Mouse (Mus musculus): ENCODE results near the gene Arf1.
"Not testable (repeated sequence)": the region's sequence is repeated elsewhere in the genome, so short reads cannot be mapped to it uniquely, and the experiment has no call there.

Arf1 gene

DNA sequence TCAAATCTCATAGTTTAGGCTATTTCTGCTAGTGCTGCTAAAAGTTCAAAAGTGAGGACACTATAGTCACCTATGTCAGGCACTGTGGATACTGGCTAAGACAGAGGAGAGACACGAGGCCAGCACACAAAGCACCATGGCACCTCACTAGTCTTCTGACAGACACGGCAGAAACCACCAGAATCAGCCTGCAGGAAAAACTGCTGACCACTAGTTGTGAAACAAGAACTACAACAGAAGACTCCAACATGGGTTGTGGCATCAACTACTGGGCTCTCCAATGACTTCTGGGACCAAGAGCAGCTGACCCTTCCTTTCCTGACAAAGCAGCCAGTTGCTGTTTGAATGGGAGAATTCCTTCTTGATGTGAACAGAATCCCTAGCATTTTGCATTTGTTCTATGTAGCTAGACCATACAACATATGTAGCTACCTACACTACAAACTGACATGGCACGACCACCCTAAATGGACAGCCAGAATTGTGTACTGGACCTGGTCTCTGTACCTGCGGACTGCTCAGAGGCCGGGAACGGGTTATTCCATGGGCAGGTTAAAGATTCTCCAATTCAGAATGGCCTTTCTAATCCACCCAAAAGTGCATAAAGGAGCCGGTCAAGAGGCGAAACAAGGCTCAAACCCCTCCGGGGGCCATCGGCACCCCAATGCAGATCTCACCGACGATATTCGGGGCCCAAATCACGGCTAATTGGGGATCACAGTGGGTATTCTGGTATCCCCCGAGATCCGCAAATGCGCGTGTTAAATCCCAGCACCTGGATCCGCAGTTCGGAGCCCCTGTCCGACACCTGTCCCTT, 1.1 kb downstream of the Arf1 start:
- DNase-seq (ENCODE audit: low spot score): no peak

DNA sequence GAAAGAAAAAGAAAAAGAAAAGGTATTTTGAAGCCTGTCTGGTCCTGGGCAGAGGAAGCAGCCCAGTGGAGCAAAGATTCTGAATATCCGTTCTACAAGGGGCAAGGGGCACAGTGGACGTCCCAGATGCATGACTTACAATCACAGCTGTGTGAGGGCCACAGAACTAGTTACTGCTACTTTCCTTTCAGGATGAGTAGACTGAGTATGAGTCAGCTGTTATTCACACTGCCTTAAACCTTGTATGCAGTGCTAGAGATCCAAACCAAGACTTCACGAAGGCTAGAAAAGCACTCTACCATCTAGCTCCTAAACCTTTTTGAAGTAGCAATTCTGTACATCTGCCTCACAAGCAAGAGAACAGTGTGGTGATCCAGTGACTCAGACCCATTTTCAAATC, 1.8 kb downstream of the Arf1 start:
- no peak for DNase-seq (ENCODE audit: low spot score)

DNA sequence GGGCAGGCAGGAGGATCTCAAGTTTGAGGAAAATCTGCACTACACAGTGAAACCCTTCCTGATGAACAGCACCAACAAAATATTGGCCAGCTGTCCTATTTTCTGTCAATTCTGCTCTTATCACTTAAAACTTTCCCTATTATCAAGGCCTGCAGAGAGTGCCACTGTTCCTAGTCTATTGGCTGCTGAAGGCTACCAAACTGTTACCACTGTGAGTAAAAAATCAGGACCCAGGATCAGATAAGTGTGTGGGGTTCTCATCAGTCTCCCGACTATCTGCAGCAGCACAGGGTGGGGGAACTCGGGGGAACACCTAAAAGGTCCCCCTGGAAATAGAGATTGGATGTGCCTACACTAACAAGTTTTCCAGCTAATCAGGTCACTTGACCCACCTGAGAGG, 2.9 kb downstream of the Arf1 start:
- no peak for DNase-seq (ENCODE audit: low spot score)

GRCm38 (mm10) chr11:59224470-59224869, 3.6 kb downstream of the Arf1 start:
- DNase-seq (ENCODE audit: low spot score): no peak

- no peak for DNase-seq (ENCODE audit: low spot score)
Measured at GRCm38 (mm10) chr11:59224025-59224424, 4.0 kb downstream of the Arf1 start.

DNA sequence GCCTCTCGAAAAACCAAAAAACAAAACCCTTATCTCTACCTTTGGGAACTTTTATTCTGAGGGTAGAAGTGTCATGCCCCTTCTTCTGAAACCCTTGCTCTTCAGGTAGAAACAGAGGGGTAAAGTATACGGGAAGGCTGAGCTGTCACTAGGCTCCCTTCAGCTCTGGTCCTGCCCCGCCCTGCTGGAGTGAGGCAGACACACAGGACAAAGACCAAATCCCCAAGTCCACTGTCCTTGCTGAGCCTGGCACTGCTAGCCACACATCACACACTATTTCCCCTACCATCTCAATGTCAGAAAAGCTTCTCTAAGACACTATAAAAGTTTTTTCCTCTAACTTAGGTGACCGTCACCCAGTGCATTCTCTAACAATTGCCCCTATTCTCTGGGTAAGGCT, 5.8 kb downstream of the Arf1 start:
- DNase-seq (ENCODE audit: low spot score): no peak

DNA sequence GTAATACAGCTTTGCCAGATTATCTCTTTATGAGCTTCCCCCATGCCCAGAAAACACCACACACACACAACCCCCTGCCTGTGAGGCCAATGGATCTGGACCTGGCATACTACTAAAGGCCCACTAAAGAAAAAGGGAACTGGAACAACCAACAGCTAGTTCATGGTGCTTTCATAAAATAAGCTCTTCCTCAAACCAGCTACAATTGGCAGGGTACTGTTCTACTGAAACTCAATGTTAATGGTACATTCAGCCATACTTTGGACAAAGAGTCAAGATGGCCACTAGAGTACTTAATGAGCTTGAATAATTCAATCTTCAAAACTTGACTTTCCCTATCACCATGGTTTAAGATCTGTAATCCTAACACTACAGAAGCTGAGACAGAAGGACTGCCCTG, 6.5 kb downstream of the Arf1 start:
- no peak for DNase-seq (ENCODE audit: low spot score)

DNA sequence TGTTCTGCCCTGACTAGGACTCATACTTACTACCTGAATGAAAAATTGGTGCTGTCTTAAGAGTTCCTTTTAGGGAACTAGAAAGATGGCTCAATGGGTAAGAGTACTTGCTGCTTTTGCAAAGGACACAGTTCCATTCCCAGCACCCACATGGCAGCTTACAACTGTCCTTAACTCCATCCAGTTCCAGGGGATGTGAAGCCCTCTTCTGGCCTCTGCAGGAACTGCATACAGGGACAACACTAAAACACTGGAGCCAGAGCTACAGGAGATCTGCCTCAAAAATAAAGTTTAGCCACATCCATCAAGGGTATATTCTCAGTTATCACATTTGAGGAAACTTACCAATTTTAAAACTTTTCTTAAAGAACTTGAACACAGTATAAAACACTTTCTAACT, 9.0 kb downstream of the Arf1 start:
- DNase-seq (ENCODE audit: low spot score): no peak

DNA sequence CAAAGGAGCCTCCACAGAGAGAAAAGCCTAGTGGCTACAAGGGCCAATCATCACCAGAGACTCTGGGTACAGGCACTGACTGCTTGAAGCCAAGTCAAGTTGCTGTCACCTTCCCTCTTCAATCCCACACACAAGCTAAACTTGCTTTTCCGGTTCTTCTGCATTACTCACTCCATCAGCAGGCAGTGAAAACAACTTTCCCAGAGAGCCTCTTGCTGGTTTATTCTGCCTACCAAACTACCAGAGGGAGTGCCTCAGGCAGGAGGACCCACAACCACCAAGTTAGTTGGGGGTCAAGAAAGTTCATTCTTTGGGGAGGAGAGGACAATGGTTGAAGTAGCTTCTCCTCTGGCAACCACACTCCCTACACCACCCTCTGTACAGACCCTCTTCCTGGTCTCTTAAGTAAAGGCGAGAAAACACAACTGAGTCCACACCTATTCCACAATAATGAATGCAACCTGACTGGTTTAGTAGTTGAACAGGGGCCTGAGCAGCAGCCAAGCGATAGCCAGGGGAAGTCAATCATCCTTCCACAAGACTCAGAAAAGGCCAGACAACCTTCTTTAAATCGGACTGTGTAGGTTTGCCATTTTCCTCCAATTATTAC, 9.6 kb downstream of the Arf1 start:
- DNase-seq (ENCODE audit: low spot score): no peak

DNA sequence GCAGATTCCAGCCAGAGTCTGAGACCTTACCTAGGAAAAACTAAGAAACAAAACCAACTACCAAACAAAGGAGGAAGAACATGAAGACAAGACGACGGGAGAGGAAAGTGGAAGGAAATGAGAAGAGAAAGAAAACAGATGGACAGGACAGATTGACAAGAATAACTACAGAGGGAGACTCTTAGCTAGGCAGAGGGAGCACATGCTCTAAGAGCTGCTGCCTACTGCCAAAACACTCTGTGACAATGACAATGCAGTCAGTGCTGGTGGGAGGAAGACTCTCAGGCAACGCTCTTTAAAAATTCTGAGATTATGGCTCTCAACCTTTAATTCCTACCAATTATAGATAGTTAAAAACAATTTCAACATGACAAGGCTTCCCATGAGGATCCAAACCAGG, 11.1 kb downstream of the Arf1 start:
- no peak for DNase-seq (ENCODE audit: low spot score)

DNA sequence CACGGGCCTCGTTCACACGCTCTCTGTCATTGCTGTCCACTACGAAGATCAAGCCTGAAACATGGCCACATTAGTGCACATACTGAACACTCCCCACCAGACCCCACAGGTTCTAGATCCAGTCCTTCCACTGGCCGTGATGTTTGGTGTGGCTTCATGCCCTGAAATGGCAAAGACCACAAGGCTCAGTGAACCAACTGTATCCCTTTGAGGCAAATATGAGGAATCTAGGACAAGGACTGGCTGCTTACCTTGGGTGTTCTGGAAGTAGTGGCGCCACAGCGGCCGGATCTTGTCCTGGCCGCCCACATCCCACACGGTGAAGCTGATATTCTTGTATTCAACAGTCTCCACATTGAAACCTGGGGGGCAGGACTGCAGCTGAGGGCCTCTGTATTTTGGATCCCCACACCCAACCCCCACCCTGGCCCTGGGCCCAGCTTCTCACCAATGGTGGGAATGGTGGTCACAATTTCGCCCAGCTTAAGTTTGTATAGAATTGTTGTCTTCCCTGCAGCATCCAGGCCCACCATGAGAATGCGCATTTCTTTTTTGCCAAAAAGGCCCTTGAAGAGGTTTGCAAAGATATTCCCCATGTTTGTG, 15.1 kb downstream of the Arf1 start:
- no peak for DNase-seq (ENCODE audit: low spot score)

GRCm38 (mm10) chr11:59212320-59212719, 15.8 kb downstream of the Arf1 start:
- not testable (repeated sequence) for DNase-seq (ENCODE audit: low spot score)

- not testable (repeated sequence) for DNase-seq (ENCODE audit: low spot score)
Measured at GRCm38 (mm10) chr11:59211561-59211960, 16.5 kb downstream of the Arf1 start.

DNA sequence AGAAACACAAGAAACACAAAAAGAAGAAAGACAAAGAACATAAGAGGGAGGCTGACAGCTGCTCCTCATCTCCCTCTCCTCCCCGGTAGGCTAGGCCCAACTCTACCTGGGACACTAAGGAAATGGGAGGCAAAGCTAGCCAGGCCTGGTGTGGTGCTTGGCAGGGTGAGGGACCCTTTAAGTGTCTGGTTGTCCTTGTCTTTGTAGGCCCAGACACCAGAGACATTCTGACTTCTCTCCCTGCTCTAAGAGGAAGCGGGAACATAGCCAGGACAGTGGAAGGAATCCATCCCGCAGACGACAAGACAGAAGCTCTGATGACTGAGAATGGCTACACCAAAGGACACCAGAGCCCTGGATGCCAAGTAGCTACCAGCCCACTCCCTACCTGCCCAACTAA, 18.1 kb downstream of the Arf1 start:
- DNase-seq (ENCODE audit: low spot score): no peak

GRCm38 (mm10) chr11:59209580-59209979, 18.5 kb downstream of the Arf1 start:
- DNase-seq (ENCODE audit: low spot score): no peak

GRCm38 (mm10) chr11:59209003-59209441, 19.0 kb downstream of the Arf1 start:
- DNase-seq (ENCODE audit: low spot score): peak; percentile 70

DNA sequence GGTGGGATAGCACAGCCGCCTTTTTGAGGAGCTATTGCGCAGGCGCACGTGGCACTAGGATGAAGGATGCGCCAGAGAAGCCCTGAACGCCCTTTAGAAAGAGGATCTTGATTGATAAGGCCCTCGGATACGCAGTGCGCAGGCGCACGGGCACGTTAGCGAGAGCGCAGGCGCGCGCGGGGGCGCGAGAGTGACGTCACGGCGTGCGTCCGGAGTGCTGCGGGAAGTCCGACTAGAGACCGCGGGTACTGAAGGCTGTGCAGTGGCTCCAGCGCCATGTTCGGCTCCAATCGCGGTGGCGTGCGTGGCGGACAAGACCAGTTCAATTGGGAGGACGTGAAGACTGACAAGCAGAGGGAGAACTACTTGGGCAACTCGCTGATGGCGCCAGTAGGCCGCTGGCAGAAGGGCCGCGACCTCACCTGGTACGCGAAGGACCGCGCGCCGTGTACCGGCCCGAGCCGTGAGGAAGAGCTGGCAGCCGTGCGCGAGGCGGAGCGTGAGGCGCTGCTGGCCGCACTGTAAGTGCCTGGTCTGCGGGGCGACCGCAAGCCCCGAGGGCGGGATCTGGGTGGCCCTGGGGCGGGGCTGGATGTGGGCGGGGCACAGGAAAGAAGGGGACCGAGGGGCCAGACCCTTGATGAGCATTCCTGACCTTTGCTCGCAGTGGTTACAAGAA, 19.8 kb downstream of the Arf1 start, which contains the start of gene 2310033P09Rik:
TSS of gene 2310033P09Rik (plus strand) at position 169 of the 679 bp plus-strand sequence.
- DNase-seq (ENCODE audit: low spot score): peak; percentile 89

- peak; percentile 85 for DNase-seq (ENCODE audit: low spot score)
Measured at GRCm38 (mm10) chr11:59202081-59202995, 25.7 kb downstream of the Arf1 start, which contains the start of gene Mrpl55. Gene Mrpl55 (plus strand): TSS chr11:59202486.

DNA sequence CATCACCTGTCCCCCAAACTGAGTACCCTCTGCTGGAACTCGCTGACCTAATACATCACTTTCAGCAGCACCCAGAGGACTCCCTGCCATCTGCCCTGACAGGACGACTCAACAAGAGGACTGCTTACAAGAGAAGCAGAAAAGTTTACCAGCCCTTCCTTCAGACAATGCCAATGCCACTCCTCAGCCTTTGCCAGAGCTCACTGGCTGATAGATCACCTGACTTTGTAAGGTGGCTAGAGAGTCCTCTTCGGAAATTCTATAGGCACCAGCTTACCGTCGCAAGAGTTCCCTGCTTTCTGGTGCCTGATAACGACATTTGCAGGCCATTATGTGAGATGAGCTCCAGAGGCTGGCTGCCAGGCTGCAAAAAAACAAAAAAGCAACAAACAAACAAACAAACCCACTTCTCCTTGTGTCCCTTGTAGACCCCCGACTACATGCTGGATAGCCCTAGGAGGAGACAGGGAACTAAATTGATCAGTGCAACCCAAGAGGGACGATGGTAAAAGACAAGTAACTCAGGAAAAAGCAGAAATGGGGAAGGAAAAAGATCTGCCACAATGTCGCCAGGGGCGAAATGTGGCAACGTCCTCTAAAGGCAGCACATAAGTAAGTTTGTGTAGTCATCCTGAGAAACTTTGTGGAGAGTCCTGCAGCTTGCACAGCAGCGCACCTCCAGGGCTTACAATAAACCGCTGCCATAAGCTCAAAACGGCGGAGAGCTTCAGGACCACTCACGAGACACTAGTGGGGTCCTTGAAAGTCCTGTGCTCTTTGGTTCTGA, 26.7 kb downstream of the Arf1 start:
- no peak for DNase-seq (ENCODE audit: low spot score)

GRCm38 (mm10) chr11:59196230-59196629, 31.8 kb downstream of the Arf1 start:
- no peak for DNase-seq (ENCODE audit: low spot score)

DNA sequence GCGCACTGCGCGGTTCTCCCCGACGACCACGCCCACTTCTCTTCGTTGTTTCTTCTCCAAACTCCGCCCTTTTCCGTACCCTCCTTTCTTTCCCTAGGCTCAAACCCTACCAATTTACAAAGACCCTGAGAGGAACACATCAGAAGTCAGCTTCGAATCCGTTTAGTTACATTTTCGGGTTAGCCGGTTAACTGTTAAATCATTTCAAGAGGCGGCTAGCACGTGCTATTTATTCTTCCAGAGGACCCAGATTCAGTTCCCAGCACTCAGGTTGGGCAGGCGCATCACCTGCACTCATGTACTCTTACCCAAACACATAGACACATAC, 36.0 kb downstream of the Arf1 start, which contains the start of gene Guk1:
TSS of gene Guk1 (minus strand) at position 154 of the 328 bp plus-strand sequence.
- DNase-seq (ENCODE audit: low spot score): no peak

All from ovary, adult 18-20 months (tissue).